Mouse (Mus musculus) hindbrain, embryonic 10.5 days (tissue): ENCODE measurements around the gene Fxr2. TPM values are rescaled to one million over a fixed set of nuclear protein-coding genes. Genes with fewer than 3 reads are reported as not detected.
"Not testable (repeated sequence)": the region's sequence is repeated elsewhere in the genome, so short reads cannot be mapped to it uniquely, and the experiment has no call there.

ENCODE experiments used
- DNase-seq: peaks from one replicate; pipeline ENCODE4 v3.0.0-alpha.2; 2017; ENCODE audit warnings: low spot score
- H3K27ac ChIP-seq: fragments of 300-500 bp; sonication (generic); 2 replicates; pipeline ENCODE4 v1.5.1; 2016; ENCODE audit warnings: mild to moderate bottlenecking, moderate library complexity
- H3K27me3 ChIP-seq: fragments of 300-500 bp; sonication (generic); 2 replicates; pipeline ENCODE4 v1.6.1; 2016; ENCODE audit warnings: mild to moderate bottlenecking; ENCODE audit not compliant: poor library complexity, insufficient read depth, severe bottlenecking
- H3K36me3 ChIP-seq: fragments of 300-500 bp; sonication (generic); 2 replicates; pipeline ENCODE4 v1.6.1; 2016; ENCODE audit warnings: mild to moderate bottlenecking, moderate library complexity
- H3K4me1 ChIP-seq: fragments of 300-500 bp; sonication (generic); replicated peaks from 2 replicates; pipeline ENCODE4 v1.6.1; 2016; ENCODE audit warnings: mild to moderate bottlenecking
- H3K4me3 ChIP-seq: fragments of 300-500 bp; sonication (generic); 2 replicates; pipeline ENCODE4 v1.5.1; 2016; ENCODE audit warnings: mild to moderate bottlenecking, moderate library complexity
- H3K9me3 ChIP-seq: fragments of 300-500 bp; sonication (generic); 2 replicates; pipeline ENCODE4 v1.6.1; 2016; ENCODE audit warnings: mild to moderate bottlenecking, moderate library complexity
- WGBS: fragments of 180-500 bp; shearing (Covaris S2); methylation state at CpG from one replicate; pipeline ENCODE4 v1.1.7; 2016; 5-methylcytosine and 5-hydroxymethylcytosine counted together
- polyA plus RNA-seq: library from polyadenylated mRNA; unstranded; fragments of >200 nt; fragmentation: Nextera tagmentation; extraction: Ambion mirVana; gene quantifications from 2 replicates; pipeline ENCODE4 v1.2.1, GENCODE M21; 2016

The Fxr2 gene
- polyA plus RNA-seq, 1 experiment from 2014 or later: 47.4 TPM

GRCm38 (mm10) chr11:69616781-69617180, 16.0 kb upstream of the Fxr2 start:
- peaks cover 17% of the 10 kb centered on the region; the same call in 1 of the 2 replicates for H3K27me3 ChIP-seq
- H3K4me3 ChIP-seq: no peak overlapping the region
- 55% methylated on average over 10 of the region's 10 CpGs for WGBS
- H3K27ac ChIP-seq: no peak overlapping the region
- H3K9me3 ChIP-seq: no peaks in the 10 kb centered on the region
- H3K36me3 ChIP-seq: no peaks in the 10 kb centered on the region
- no peak for DNase-seq
- H3K4me1 ChIP-seq: peaks cover 14% of the 10 kb centered on the region

GRCm38 (mm10) chr11:69617805-69618204, 15.0 kb upstream of the Fxr2 start, which contains the start of gene Shbg:
Gene Shbg, minus strand, starts transcription at chr11:69617905.
- no peaks in the 10 kb centered on the region for H3K9me3 ChIP-seq
- H3K4me1 ChIP-seq: peaks cover 24% of the 10 kb centered on the region
- no peak within 1 kb of the TSS for H3K27ac ChIP-seq
- H3K27me3 ChIP-seq: peaks cover 17% of the 10 kb centered on the region; the same call in 1 of the 2 replicates
- 73% methylated on average over 5 of the region's 5 CpGs for WGBS
- no peaks in the 10 kb centered on the region for H3K36me3 ChIP-seq
- no peak within 1 kb of the TSS for H3K4me3 ChIP-seq
- no peak for DNase-seq

GRCm38 (mm10) chr11:69620394-69621081, 12.3 kb upstream of the Fxr2 start:
- 85% methylated on average over 7 of the region's 7 CpGs for WGBS
- H3K27me3 ChIP-seq: peaks cover 8% of the 10 kb centered on the region; the same call in 1 of the 2 replicates
- H3K27ac ChIP-seq: no peak overlapping the region
- DNase-seq: no peak
- no peaks in the 10 kb centered on the region for H3K9me3 ChIP-seq
- peaks cover 22% of the 10 kb centered on the region for H3K4me1 ChIP-seq
- no peaks in the 10 kb centered on the region for H3K36me3 ChIP-seq
- no peak overlapping the region for H3K4me3 ChIP-seq

- no peaks in the 10 kb centered on the region for H3K27me3 ChIP-seq
- no peaks in the 10 kb centered on the region for H3K9me3 ChIP-seq
- no peaks in the 10 kb centered on the region for H3K36me3 ChIP-seq
- DNase-seq: peak; percentile 87
- peaks cover 22% of the 10 kb centered on the region for H3K4me1 ChIP-seq
- WGBS: 1% methylated on average over 20 of the region's 20 CpGs
- H3K27ac ChIP-seq: peak within 1 kb of the TSS; percentile 94
- peak within 1 kb of the TSS; percentile 64 for H3K4me3 ChIP-seq
Observed at GRCm38 (mm10) chr11:69621571-69622268, 11.1 kb upstream of the Fxr2 start, which contains the start of gene Sat2. Gene Sat2, plus strand, starts transcription at chr11:69622024.

GRCm38 (mm10) chr11:69622406-69622805, 10.4 kb upstream of the Fxr2 start:
- no peak for DNase-seq
- Histone ChIP-seq H3K36me3 (no peaks in the 10 kb centered on the region), H3K9me3 (no peaks in the 10 kb centered on the region), H3K27ac (peak overlapping the region; percentile 94), H3K4me3 (peak overlapping the region; percentile 64), H3K27me3 (no peaks in the 10 kb centered on the region), H3K4me1 (peaks cover 22% of the 10 kb centered on the region)
- 52% methylated on average over 6 of the region's 6 CpGs for WGBS

- 65% methylated on average over 4 of the region's 4 CpGs for WGBS
- no peak for DNase-seq
- Histone ChIP-seq H3K27ac (peak overlapping the region; percentile 94; the same call in 1 of the 2 replicates), H3K4me3 (peak overlapping the region; percentile 64; the same call in 1 of the 2 replicates), H3K4me1 (peaks cover 22% of the 10 kb centered on the region), H3K27me3 (no peaks in the 10 kb centered on the region), H3K36me3 (no peaks in the 10 kb centered on the region), H3K9me3 (no peaks in the 10 kb centered on the region)
Observed at GRCm38 (mm10) chr11:69623006-69623405, 9.8 kb upstream of the Fxr2 start.

- H3K36me3 ChIP-seq, H3K27me3 ChIP-seq, H3K9me3 ChIP-seq, DNase-seq, H3K4me3 ChIP-seq, H3K27ac ChIP-seq: not testable (repeated sequence)
- peaks cover 22% of the 10 kb centered on the region for H3K4me1 ChIP-seq
- WGBS: 94% methylated on average over 2 of the region's 2 CpGs
Observed at GRCm38 (mm10) chr11:69624339-69624738, 8.5 kb upstream of the Fxr2 start.

- H3K36me3 ChIP-seq: no peaks in the 10 kb centered on the region
- peak; percentile 86 for DNase-seq
- H3K4me3 ChIP-seq: no peak overlapping the region
- H3K9me3 ChIP-seq: no peaks in the 10 kb centered on the region
- H3K4me1 ChIP-seq: peaks cover 9% of the 10 kb centered on the region; the same call in 1 of the 2 replicates
- 36% methylated on average over 6 of the region's 6 CpGs for WGBS
- H3K27ac ChIP-seq: no peak overlapping the region
- H3K27me3 ChIP-seq: no peaks in the 10 kb centered on the region
Observed at GRCm38 (mm10) chr11:69628286-69628685, 4.5 kb upstream of the Fxr2 start.

GRCm38 (mm10) chr11:69629802-69630201, 3.0 kb upstream of the Fxr2 start:
- no peak for DNase-seq
- no peak overlapping the region for H3K27ac ChIP-seq
- H3K27me3 ChIP-seq: no peaks in the 10 kb centered on the region
- H3K4me3 ChIP-seq: no peak overlapping the region
- H3K36me3 ChIP-seq: no peaks in the 10 kb centered on the region
- H3K4me1 ChIP-seq: peaks cover 19% of the 10 kb centered on the region
- WGBS: 71% methylated on average over 1 of the region's 1 CpGs
- H3K9me3 ChIP-seq: no peaks in the 10 kb centered on the region

GRCm38 (mm10) chr11:69633128-69633866, 507 bp downstream of the Fxr2 start:
- H3K27me3 ChIP-seq: no peaks in the 10 kb centered on the region
- H3K36me3 ChIP-seq: peaks cover 31% of the 10 kb centered on the region
- peaks cover 28% of the 10 kb centered on the region for H3K4me1 ChIP-seq
- H3K27ac ChIP-seq: peak overlapping the region; percentile 99
- no peak for DNase-seq
- under 1% methylated on average over 50 of the region's 50 CpGs for WGBS
- no peaks in the 10 kb centered on the region for H3K9me3 ChIP-seq
- H3K4me3 ChIP-seq: peak overlapping the region; percentile 100

GRCm38 (mm10) chr11:69635471-69635870, 2.7 kb downstream of the Fxr2 start:
- no peaks in the 10 kb centered on the region for H3K9me3 ChIP-seq
- no peaks in the 10 kb centered on the region for H3K27me3 ChIP-seq
- 94% methylated on average over 3 of the region's 3 CpGs for WGBS
- DNase-seq: no peak
- H3K27ac ChIP-seq: no peak overlapping the region
- H3K36me3 ChIP-seq: peaks cover 51% of the 10 kb centered on the region
- peaks cover 28% of the 10 kb centered on the region for H3K4me1 ChIP-seq
- peak overlapping the region; percentile 6; the same call in 1 of the 2 replicates for H3K4me3 ChIP-seq

- 94% methylated on average over 5 of the region's 5 CpGs for WGBS
- H3K4me3 ChIP-seq: no peak overlapping the region
- no peak overlapping the region for H3K27ac ChIP-seq
- no peaks in the 10 kb centered on the region for H3K9me3 ChIP-seq
- H3K27me3 ChIP-seq: no peaks in the 10 kb centered on the region
- no peak for DNase-seq
- no peaks in the 10 kb centered on the region for H3K4me1 ChIP-seq
- H3K36me3 ChIP-seq: peaks cover 99% of the 10 kb centered on the region
Observed at GRCm38 (mm10) chr11:69645860-69646259, 13.1 kb downstream of the Fxr2 start.
